Mouse (Mus musculus): ENCODE data around the gene Hspbp1. TPM values are rescaled to one million over a fixed set of nuclear protein-coding genes. Genes with fewer than 3 reads are reported as not detected.

Hspbp1 gene
- polyA plus RNA-seq, 1 experiment from 2014 or later, result 173 TPM

- peaks cover 49% of the 10 kb centered on the region for H3K36me3 ChIP-seq
- WGBS, result 81% methylated on average over 6 of the region's 6 CpGs
- peaks cover 24% of the 10 kb centered on the region for H3K4me1 ChIP-seq
- H3K27ac ChIP-seq (replicated peaks), result no peak overlapping the region
- no peaks in the 10 kb centered on the region for H3K27me3 ChIP-seq (replicated peaks)
- H3K9me3 ChIP-seq (replicated peaks), result no peaks in the 10 kb centered on the region
- no peak overlapping the region for H3K4me3 ChIP-seq (replicated peaks)
- no peak overlapping the region for H3K4me2 ChIP-seq
- no peak overlapping the region for H3K9ac ChIP-seq (replicated peaks)
- no peak for ATAC-seq (ENCODE audit: low FRiP score)
Measured at GRCm38 (mm10) chr7:4693004-4693403, 8.1 kb upstream of the Hspbp1 start.

GRCm38 (mm10) chr7:4690951-4691653 is 6.2 kb upstream of the Hspbp1 start:
- Histone ChIP-seq H3K4me3 (replicated peaks) (peak overlapping the region; percentile 80), H3K9me3 (replicated peaks) (no peaks in the 10 kb centered on the region), H3K4me2 (peak overlapping the region; percentile 81), H3K27ac (replicated peaks) (peak overlapping the region; percentile 89), H3K27me3 (replicated peaks) (no peaks in the 10 kb centered on the region), H3K36me3 (peaks cover 32% of the 10 kb centered on the region), H3K4me1 (peaks cover 24% of the 10 kb centered on the region), H3K9ac (replicated peaks) (peak overlapping the region; percentile 100)
- 6% methylated on average over 15 of the region's 35 CpGs for WGBS
- ATAC-seq (ENCODE audit: low FRiP score), result peak; percentile 74

GRCm38 (mm10) chr7:4690387-4690786 is 5.5 kb upstream of the Hspbp1 start, which contains the start of gene Brsk1:
Gene Brsk1, plus strand, starts transcription at chr7:4690604.
- Histone ChIP-seq H3K27ac (replicated peaks) (peak within 1 kb of the TSS; percentile 89), H3K4me2 (peak within 1 kb of the TSS; percentile 81), H3K4me1 (peaks cover 24% of the 10 kb centered on the region), H3K27me3 (replicated peaks) (no peaks in the 10 kb centered on the region), H3K9me3 (replicated peaks) (no peaks in the 10 kb centered on the region), H3K4me3 (replicated peaks) (peak within 1 kb of the TSS; percentile 80), H3K36me3 (peaks cover 25% of the 10 kb centered on the region), H3K9ac (replicated peaks) (peak within 1 kb of the TSS; percentile 100)
- ATAC-seq (ENCODE audit: low FRiP score), result peak; percentile 93
- 3% methylated on average over 7 of the region's 18 CpGs for WGBS

GRCm38 (mm10) chr7:4684203-4684602 is 665 bp downstream of the Hspbp1 start:
- Histone ChIP-seq H3K4me2 (peak overlapping the region; percentile 81), H3K4me3 (replicated peaks) (peak overlapping the region; percentile 87), H3K36me3 (peaks cover 23% of the 10 kb centered on the region), H3K4me1 (peaks cover 21% of the 10 kb centered on the region), H3K27me3 (replicated peaks) (no peaks in the 10 kb centered on the region), H3K9ac (replicated peaks) (peak overlapping the region; percentile 68), H3K27ac (replicated peaks) (peak overlapping the region; percentile 82), H3K9me3 (replicated peaks) (no peaks in the 10 kb centered on the region)
- under 1% methylated on average over 13 of the region's 13 CpGs for WGBS
- peak; percentile 3; the same call in 1 of the 2 replicates for ATAC-seq (ENCODE audit: low FRiP score)

- no peak overlapping the region for H3K27ac ChIP-seq (replicated peaks)
- H3K9me3 ChIP-seq (replicated peaks), result no peaks in the 10 kb centered on the region
- peaks cover 27% of the 10 kb centered on the region for H3K36me3 ChIP-seq
- ATAC-seq (ENCODE audit: low FRiP score), result no peak
- no peak overlapping the region for H3K4me3 ChIP-seq (replicated peaks)
- H3K4me1 ChIP-seq, result peaks cover 21% of the 10 kb centered on the region
- no peak overlapping the region for H3K4me2 ChIP-seq
- no peak overlapping the region for H3K9ac ChIP-seq (replicated peaks)
- WGBS, result 89% methylated on average over 5 of the region's 5 CpGs
- H3K27me3 ChIP-seq (replicated peaks), result no peaks in the 10 kb centered on the region
Measured at GRCm38 (mm10) chr7:4683307-4683706, 1.6 kb downstream of the Hspbp1 start.

- Histone ChIP-seq H3K9ac (replicated peaks) (no peak overlapping the region), H3K27ac (replicated peaks) (no peak overlapping the region), H3K9me3 (replicated peaks) (no peaks in the 10 kb centered on the region), H3K4me3 (replicated peaks) (no peak overlapping the region), H3K36me3 (peaks cover 65% of the 10 kb centered on the region), H3K4me2 (no peak overlapping the region), H3K4me1 (peaks cover 6% of the 10 kb centered on the region; the same call in 1 of the 2 replicates), H3K27me3 (replicated peaks) (no peaks in the 10 kb centered on the region)
- 94% methylated on average over 7 of the region's 7 CpGs for WGBS
- no peak for ATAC-seq (ENCODE audit: low FRiP score)
Measured at GRCm38 (mm10) chr7:4675200-4675599, 9.7 kb downstream of the Hspbp1 start.

GRCm38 (mm10) chr7:4674114-4674731 is 10.6 kb downstream of the Hspbp1 start:
- Histone ChIP-seq H3K4me3 (replicated peaks) (no peak overlapping the region), H3K9me3 (replicated peaks) (no peaks in the 10 kb centered on the region), H3K27ac (replicated peaks) (no peak overlapping the region), H3K36me3 (peaks cover 66% of the 10 kb centered on the region), H3K4me2 (no peak overlapping the region), H3K9ac (replicated peaks) (no peak overlapping the region; the same call in 1 of the 2 replicates), H3K27me3 (replicated peaks) (no peaks in the 10 kb centered on the region), H3K4me1 (peaks cover 6% of the 10 kb centered on the region; the same call in 1 of the 2 replicates)
- no peak for ATAC-seq (ENCODE audit: low FRiP score)
- 90% methylated on average over 12 of the region's 12 CpGs for WGBS

- no peak overlapping the region for H3K4me3 ChIP-seq (replicated peaks)
- peaks cover 70% of the 10 kb centered on the region for H3K36me3 ChIP-seq
- no peaks in the 10 kb centered on the region for H3K9me3 ChIP-seq (replicated peaks)
- H3K4me1 ChIP-seq, result peaks cover 6% of the 10 kb centered on the region; the same call in 1 of the 2 replicates
- no peak overlapping the region for H3K9ac ChIP-seq (replicated peaks)
- no peaks in the 10 kb centered on the region for H3K27me3 ChIP-seq (replicated peaks)
- H3K27ac ChIP-seq (replicated peaks), result peak overlapping the region; percentile 75
- ATAC-seq (ENCODE audit: low FRiP score), result peak; percentile 92
- 33% methylated on average over 4 of the region's 4 CpGs for WGBS
- no peak overlapping the region for H3K4me2 ChIP-seq
Measured at GRCm38 (mm10) chr7:4671956-4672355, 12.9 kb downstream of the Hspbp1 start.

- H3K36me3 ChIP-seq, result peaks cover 73% of the 10 kb centered on the region
Measured at GRCm38 (mm10) chr7:4670655-4671255, 14.1 kb downstream of the Hspbp1 start.

GRCm38 (mm10) chr7:4669156-4669555 is 15.7 kb downstream of the Hspbp1 start:
- peaks cover 66% of the 10 kb centered on the region for H3K36me3 ChIP-seq
- no peak overlapping the region for H3K4me3 ChIP-seq (replicated peaks)
- H3K27ac ChIP-seq (replicated peaks), result no peak overlapping the region
- no peak overlapping the region for H3K4me2 ChIP-seq
- H3K9me3 ChIP-seq (replicated peaks), result no peaks in the 10 kb centered on the region
- H3K4me1 ChIP-seq, result peaks cover 6% of the 10 kb centered on the region; the same call in 1 of the 2 replicates
- H3K27me3 ChIP-seq (replicated peaks), result no peaks in the 10 kb centered on the region
- H3K9ac ChIP-seq (replicated peaks), result no peak overlapping the region
- 96% methylated on average over 9 of the region's 9 CpGs for WGBS
- no peak for ATAC-seq (ENCODE audit: low FRiP score)

More at GRCm38 (mm10) chr7:4670655-4671255, 14.1 kb downstream of the Hspbp1 start:
- no peaks in the 10 kb centered on the region for H3K27me3 ChIP-seq (replicated peaks)
- no peaks in the 10 kb centered on the region for H3K9me3 ChIP-seq (replicated peaks)
- H3K4me1 ChIP-seq, result peaks cover 6% of the 10 kb centered on the region; the same call in 1 of the 2 replicates
- WGBS, result 88% methylated on average over 8 of the region's 8 CpGs
- no peak overlapping the region for H3K9ac ChIP-seq (replicated peaks)
- no peak for ATAC-seq (ENCODE audit: low FRiP score)
- H3K27ac ChIP-seq (replicated peaks), result no peak overlapping the region
- H3K4me3 ChIP-seq (replicated peaks), result no peak overlapping the region
- H3K4me2 ChIP-seq, result no peak overlapping the region

GRCm38 (mm10) chr7:4668506-4668905 is 16.4 kb downstream of the Hspbp1 start:
- ATAC-seq (ENCODE audit: low FRiP score), result no peak
- no peaks in the 10 kb centered on the region for H3K9me3 ChIP-seq (replicated peaks)
- H3K36me3 ChIP-seq, result peaks cover 71% of the 10 kb centered on the region
- H3K27me3 ChIP-seq (replicated peaks), result no peaks in the 10 kb centered on the region
- peaks cover 6% of the 10 kb centered on the region; the same call in 1 of the 2 replicates for H3K4me1 ChIP-seq
- H3K4me3 ChIP-seq (replicated peaks), result no peak overlapping the region
- no peak overlapping the region for H3K4me2 ChIP-seq
- H3K9ac ChIP-seq (replicated peaks), result no peak overlapping the region
- 95% methylated on average over 8 of the region's 8 CpGs for WGBS
- no peak overlapping the region for H3K27ac ChIP-seq (replicated peaks)

All from neural tube, embryonic 15.5 days (tissue).